Mouse (Mus musculus): Measurements from ENCODE around the gene Vmn2r25.

- TF ChIP-seq POLR2A (IDR thresholded peaks at IDR 0.05; ENCODE audit: insufficient read depth, low read depth, low read length), result no peak
- TF ChIP-seq CTCF (IDR thresholded peaks at IDR 0.05), result no peak
Measured at GRCm38 (mm10) chr6:123778579-123778978, 74.7 kb downstream of the Vmn2r25 start, which contains the start of gene Vmn2r24.
